Mouse (Mus musculus) spleen, adult 2 months (tissue): ENCODE measurements around the gene B3gat2.

ENCODE experiments used
- CTCF ChIP-seq: fragments of 200-500 bp; IDR thresholded peaks from 2 replicates; pipeline ENCODE4 v1.5.1; 2011; ENCODE audit warnings: mild to moderate bottlenecking, inconsistent platforms; ENCODE audit not compliant: insufficient read depth, insufficient read length, insufficient replicate concordance; ENCODE audit errors: extremely low read depth
- POLR2A ChIP-seq: fragments of 200-500 bp; IDR thresholded peaks from 2 replicates; pipeline ENCODE4 v1.6.1; 2011; ENCODE audit warnings: low read depth, low read length, inconsistent platforms

- TF ChIP-seq CTCF (no peak), POLR2A (no peak)
Measured at GRCm38 (mm10) chr1:23843790-23844189, 82.2 kb downstream of the B3gat2 start.
